Mouse (Mus musculus): ENCODE results near the gene Cd38. TPM values are rescaled to one million over a fixed set of nuclear protein-coding genes. Genes with fewer than 3 reads are reported as not detected.

Cd38 gene
- polyA plus RNA-seq, 1 experiment from 2014 or later = 6.6 TPM

DNA sequence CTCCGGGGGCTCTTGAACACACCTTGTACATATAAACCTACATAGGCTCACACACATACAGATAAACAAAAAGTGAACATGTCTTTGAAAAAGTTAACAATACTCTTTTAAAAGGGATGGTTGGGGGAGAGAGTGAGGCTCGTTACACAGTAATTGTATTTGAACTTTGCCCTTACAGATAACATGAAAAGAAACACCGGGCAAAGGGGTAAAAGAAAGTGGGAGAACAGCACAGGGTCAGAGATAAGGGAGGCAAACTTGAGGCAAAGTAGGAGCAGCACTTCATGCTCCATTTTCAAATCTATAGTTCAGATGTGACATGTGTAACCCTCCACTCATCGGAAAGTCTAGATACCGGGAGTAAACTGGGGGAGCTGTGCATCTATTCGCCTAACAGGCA, 4.7 kb upstream of the Cd38 start:
- H3K9me3 ChIP-seq (replicated peaks) = no peaks in the 10 kb centered on the region
- no peak overlapping the region for H3K4me3 ChIP-seq
- peaks cover 10% of the 10 kb centered on the region for H3K27me3 ChIP-seq (ENCODE audit: low read depth, poor library complexity, severe bottlenecking)
- no peak overlapping the region for H3K27ac ChIP-seq (replicated peaks)
- no peak for DNase-seq (ENCODE audit: low spot score)
- 89% methylated on average over 6 of the region's 6 CpGs for WGBS
- no peaks in the 10 kb centered on the region for H3K36me3 ChIP-seq
- peaks cover 3% of the 10 kb centered on the region for H3K4me1 ChIP-seq

DNA sequence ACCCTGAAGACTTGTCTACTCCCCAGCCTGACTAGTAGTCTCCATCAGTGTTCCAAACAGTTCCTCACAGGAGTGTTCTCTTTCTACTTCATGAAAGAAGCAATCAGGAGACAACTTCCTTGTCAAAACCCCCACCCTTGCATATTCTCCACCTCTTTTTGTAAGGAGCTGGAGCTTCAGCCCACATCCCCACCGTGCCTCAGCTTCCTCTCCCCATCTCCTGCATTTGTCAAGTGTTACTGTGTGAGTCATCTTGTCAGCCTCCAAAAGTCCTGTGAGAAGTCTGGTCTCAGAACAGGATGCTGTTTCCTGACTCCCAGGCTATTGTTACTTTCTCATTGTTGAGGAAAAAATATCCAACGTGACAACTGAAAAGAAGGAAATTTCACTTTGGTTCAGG, 3.0 kb upstream of the Cd38 start:
- Histone ChIP-seq H3K4me1 (peaks cover 12% of the 10 kb centered on the region), H3K36me3 (no peaks in the 10 kb centered on the region), H3K9me3 (replicated peaks) (no peaks in the 10 kb centered on the region), H3K27me3 (ENCODE audit: low read depth, poor library complexity, severe bottlenecking) (peaks cover 13% of the 10 kb centered on the region), H3K4me3 (no peak overlapping the region), H3K27ac (replicated peaks) (no peak overlapping the region)
- DNase-seq (ENCODE audit: low spot score) = no peak
- WGBS = 81% methylated on average over 2 of the region's 2 CpGs

DNA sequence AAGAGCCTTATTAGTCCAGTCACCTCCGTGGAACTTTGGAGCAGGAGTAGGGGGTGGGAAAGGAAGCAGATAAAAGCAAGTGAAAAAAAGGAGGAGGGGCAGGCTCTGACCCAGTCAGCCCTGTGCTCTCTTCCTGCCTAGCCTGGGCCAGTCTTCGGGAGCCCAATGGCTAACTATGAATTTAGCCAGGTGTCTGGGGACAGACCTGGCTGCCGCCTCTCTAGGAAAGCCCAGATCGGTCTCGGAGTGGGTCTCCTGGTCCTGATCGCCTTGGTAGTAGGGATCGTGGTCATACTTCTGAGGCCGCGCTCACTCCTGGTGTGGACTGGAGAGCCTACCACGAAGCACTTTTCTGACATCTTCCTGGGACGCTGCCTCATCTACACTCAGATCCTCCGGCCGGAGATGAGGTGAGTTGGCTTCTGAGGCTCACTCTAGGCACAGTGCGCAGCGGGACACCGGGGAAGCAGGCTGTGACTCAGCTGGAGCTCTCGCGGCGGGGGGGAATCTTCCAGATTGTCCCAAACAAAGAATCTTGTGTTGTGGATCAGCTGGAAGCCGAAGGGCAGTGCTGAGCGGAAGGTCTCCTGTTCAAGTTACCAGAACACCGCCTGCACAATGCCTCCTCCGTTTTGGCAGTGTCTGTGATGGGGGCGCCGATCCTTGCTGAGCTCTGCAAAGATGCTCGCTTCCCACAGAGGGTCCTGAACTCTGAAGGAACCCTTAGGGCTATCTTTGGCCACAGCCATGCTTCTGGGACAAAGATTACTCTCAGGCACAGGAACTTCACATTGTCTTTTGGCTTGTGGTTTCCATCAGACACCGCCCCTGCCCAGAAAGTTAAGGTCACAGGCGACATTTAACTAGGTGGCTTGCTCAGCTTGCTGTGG, 603 bp downstream of the Cd38 start:
- 3% methylated on average over 28 of the region's 28 CpGs for WGBS
- peak overlapping the region; percentile 76 for H3K27ac ChIP-seq (replicated peaks)

DNA sequence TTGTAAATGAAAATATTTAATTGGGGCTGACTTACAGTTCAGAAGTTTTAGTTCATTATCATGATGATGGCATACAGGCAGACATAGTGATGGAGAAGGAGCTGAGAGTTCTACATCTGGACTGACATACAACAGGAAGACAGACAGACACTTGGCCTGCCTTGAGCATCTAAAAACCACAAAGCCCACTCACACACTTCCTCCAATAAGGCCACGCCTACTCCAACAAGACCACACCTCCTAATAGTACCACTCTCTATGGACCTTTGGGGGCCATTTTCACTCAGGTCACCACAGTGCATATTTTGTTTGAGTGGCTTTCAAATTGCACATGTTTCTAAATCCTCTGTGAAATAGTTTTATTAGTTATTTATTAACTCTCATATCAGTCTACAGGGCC, 3.5 kb downstream of the Cd38 start:
- WGBS = 82% methylated on average over 1 of the region's 1 CpGs
- no peak for DNase-seq (ENCODE audit: low spot score)
- Histone ChIP-seq H3K27me3 (ENCODE audit: low read depth, poor library complexity, severe bottlenecking) (peaks cover 13% of the 10 kb centered on the region), H3K4me3 (no peak overlapping the region), H3K27ac (replicated peaks) (no peak overlapping the region), H3K36me3 (no peaks in the 10 kb centered on the region), H3K9me3 (replicated peaks) (no peaks in the 10 kb centered on the region), H3K4me1 (peaks cover 12% of the 10 kb centered on the region)

More for the DNA sequence above, 603 bp downstream of the Cd38 start:
- H3K36me3 ChIP-seq = no peaks in the 10 kb centered on the region
- peaks cover 12% of the 10 kb centered on the region for H3K4me1 ChIP-seq
- no peaks in the 10 kb centered on the region for H3K9me3 ChIP-seq (replicated peaks)
- H3K27me3 ChIP-seq (ENCODE audit: low read depth, poor library complexity, severe bottlenecking) = peaks cover 13% of the 10 kb centered on the region
- peak overlapping the region; percentile 54 for H3K4me3 ChIP-seq
- peak; percentile 45 for DNase-seq (ENCODE audit: low spot score)

DNA sequence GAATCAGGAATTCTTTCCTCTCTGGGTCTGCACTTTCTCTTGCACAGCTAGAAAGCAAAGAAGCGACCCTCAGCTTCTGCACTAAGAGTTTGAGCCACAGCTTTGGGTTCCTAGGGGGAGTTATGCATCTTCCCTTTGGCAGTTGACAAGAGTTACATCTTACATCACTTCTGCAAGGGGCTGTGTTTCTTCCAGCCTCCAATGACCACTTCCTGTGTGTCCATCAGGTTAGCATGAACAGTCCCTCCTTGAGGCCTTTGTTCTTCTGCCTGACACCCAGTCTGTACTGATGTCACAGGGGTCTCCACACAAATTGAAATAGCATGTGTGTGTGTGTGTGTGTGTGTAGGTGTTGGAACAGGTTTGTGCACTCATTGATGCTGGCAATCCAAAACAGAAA, 4.3 kb downstream of the Cd38 start:
- Histone ChIP-seq H3K4me3 (no peak overlapping the region), H3K27ac (replicated peaks) (no peak overlapping the region), H3K9me3 (replicated peaks) (no peaks in the 10 kb centered on the region), H3K27me3 (ENCODE audit: low read depth, poor library complexity, severe bottlenecking) (peaks cover 13% of the 10 kb centered on the region), H3K4me1 (peaks cover 12% of the 10 kb centered on the region), H3K36me3 (no peaks in the 10 kb centered on the region)
- WGBS = 85% methylated on average over 1 of the region's 1 CpGs
- DNase-seq (ENCODE audit: low spot score) = no peak

DNA sequence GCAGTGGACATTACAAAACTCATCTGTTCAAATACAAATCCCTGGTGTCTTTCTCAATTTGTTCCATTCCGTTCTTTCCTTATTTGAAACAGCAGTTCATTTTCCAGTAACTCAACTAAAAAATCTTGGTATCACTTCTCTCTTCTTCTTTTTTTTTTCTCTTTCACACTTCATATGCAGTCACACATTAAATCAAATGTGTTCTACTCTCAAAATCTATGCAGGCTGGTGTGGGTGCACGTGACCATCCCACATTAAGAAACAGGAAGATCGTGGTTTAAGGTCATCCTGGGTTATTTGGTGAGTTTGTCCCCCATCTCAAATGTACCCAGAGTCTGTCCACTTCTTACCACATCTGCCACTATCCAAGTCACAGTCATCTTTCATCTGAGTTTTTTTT, 13.7 kb downstream of the Cd38 start:
- no peaks in the 10 kb centered on the region for H3K9me3 ChIP-seq (replicated peaks)
- WGBS = 93% methylated on average over 3 of the region's 3 CpGs
- no peak overlapping the region for H3K4me3 ChIP-seq
- DNase-seq (ENCODE audit: low spot score) = no peak
- H3K4me1 ChIP-seq = peaks cover 16% of the 10 kb centered on the region
- H3K27ac ChIP-seq (replicated peaks) = no peak overlapping the region
- no peaks in the 10 kb centered on the region for H3K27me3 ChIP-seq (ENCODE audit: low read depth, poor library complexity, severe bottlenecking)
- no peaks in the 10 kb centered on the region for H3K36me3 ChIP-seq

GRCm38 (mm10) chr5:43885060-43885820, 16.9 kb downstream of the Cd38 start:
- DNase-seq (ENCODE audit: low spot score) = no peak
- Histone ChIP-seq H3K27ac (replicated peaks) (no peak overlapping the region), H3K4me3 (no peak overlapping the region), H3K9me3 (replicated peaks) (no peaks in the 10 kb centered on the region), H3K4me1 (peaks cover 18% of the 10 kb centered on the region), H3K27me3 (ENCODE audit: low read depth, poor library complexity, severe bottlenecking) (no peaks in the 10 kb centered on the region), H3K36me3 (no peaks in the 10 kb centered on the region)
- 23% methylated on average over 3 of the region's 3 CpGs for WGBS

DNA sequence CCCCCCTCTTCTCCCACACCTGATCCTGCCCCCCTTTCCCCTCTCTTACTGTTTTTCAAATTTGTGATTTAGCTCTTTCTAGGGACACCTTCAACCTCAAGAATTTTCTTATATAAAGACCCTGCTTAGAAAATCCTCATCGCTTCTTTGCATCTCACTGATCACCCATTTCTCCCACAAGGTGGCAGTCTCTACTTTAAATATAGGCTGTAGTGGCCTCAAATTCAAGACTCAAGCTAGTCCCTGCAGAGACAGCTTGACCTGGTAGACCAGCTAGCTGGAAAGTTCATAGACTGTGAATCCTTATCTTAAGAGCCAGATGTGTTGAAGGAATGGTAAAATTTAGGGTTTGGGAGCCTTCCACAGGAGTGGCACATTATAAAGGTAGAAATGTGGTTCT, 24.0 kb downstream of the Cd38 start:
- Histone ChIP-seq H3K27me3 (ENCODE audit: low read depth, poor library complexity, severe bottlenecking) (no peaks in the 10 kb centered on the region), H3K27ac (replicated peaks) (no peak overlapping the region), H3K9me3 (replicated peaks) (no peaks in the 10 kb centered on the region), H3K4me1 (no peaks in the 10 kb centered on the region), H3K36me3 (no peaks in the 10 kb centered on the region), H3K4me3 (no peak overlapping the region)
- WGBS = 25% methylated on average over 1 of the region's 1 CpGs
- no peak for DNase-seq (ENCODE audit: low spot score)

- Histone ChIP-seq H3K27me3 (ENCODE audit: low read depth, poor library complexity, severe bottlenecking) (no peaks in the 10 kb centered on the region), H3K27ac (replicated peaks) (no peak overlapping the region), H3K9me3 (replicated peaks) (no peaks in the 10 kb centered on the region), H3K4me1 (no peaks in the 10 kb centered on the region), H3K4me3 (no peak overlapping the region), H3K36me3 (no peaks in the 10 kb centered on the region)
- WGBS = 71% methylated on average over 2 of the region's 2 CpGs
- DNase-seq (ENCODE audit: low spot score) = no peak
Measured at GRCm38 (mm10) chr5:43894113-43894512, 25.8 kb downstream of the Cd38 start.

DNA sequence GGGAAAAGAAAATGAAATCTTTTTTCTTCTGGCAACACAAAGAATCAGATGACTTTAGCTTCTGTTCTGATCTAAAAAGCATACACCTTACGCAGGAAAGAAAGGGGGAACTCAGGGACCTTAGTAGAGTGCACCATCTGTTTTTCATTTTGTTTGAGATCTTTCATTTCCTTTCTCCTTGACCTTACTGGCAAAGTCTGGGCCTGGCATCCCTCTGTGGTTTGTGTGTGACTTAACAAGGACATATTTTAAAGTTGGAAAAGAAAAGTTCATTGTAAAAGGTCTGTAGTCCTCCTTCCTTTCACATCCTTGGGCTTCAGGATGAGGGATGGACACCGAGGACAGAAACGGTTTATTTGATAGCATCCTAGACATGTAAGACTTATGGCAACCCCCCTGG, 27.6 kb downstream of the Cd38 start:
- Histone ChIP-seq H3K27me3 (ENCODE audit: low read depth, poor library complexity, severe bottlenecking) (no peaks in the 10 kb centered on the region), H3K27ac (replicated peaks) (no peak overlapping the region), H3K4me3 (no peak overlapping the region), H3K4me1 (no peaks in the 10 kb centered on the region), H3K9me3 (replicated peaks) (no peaks in the 10 kb centered on the region), H3K36me3 (no peaks in the 10 kb centered on the region)
- DNase-seq (ENCODE audit: low spot score) = no peak
- WGBS = 84% methylated on average over 3 of the region's 3 CpGs

DNA sequence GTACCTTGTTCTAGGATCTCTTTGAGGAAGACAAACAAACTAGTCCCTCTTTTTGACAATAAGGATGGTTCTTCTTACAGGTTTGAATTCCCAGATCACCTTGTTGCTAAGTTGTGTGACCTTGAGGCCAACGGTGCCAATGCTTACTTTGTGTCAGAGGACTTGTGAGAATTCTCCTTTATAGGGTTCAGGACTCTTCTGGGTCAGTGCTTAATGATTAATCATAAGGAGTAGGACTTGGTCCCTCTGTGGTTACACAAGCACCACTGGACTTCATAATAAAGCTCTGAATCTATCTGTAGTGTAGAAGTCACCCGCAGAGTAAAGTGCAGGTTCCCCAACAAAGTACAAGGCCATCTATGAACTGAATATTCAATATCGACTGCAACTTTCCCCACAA, 36.3 kb downstream of the Cd38 start:
- no peak for DNase-seq (ENCODE audit: low spot score)
- Histone ChIP-seq H3K4me3 (no peak overlapping the region), H3K27ac (replicated peaks) (no peak overlapping the region), H3K4me1 (no peaks in the 10 kb centered on the region), H3K27me3 (ENCODE audit: low read depth, poor library complexity, severe bottlenecking) (no peaks in the 10 kb centered on the region), H3K9me3 (replicated peaks) (no peaks in the 10 kb centered on the region), H3K36me3 (no peaks in the 10 kb centered on the region)
- 90% methylated on average over 3 of the region's 3 CpGs for WGBS

DNA sequence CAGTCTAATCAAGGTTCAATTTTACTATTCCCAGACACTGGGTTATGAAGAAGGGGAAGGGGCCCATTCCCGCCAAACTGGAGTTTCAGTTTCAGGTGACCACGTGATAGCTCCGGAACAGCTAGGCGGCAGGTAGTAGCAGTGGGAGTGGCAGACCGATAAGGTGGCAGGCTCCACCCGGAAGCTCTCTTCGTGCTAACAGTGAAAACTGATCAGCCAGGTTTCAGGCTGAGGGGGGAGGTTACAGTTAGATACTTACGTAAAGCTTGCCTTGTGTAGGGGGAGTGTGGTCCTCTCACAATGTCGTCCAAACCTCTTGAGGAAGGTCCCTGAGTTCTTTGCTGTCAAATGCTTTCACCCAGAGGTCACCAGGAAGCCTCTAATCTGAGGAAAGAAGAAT, 40.9 kb downstream of the Cd38 start:
- 68% methylated on average over 9 of the region's 9 CpGs for WGBS
- no peak for DNase-seq (ENCODE audit: low spot score)
- no peaks in the 10 kb centered on the region for H3K27me3 ChIP-seq (ENCODE audit: low read depth, poor library complexity, severe bottlenecking)

GRCm38 (mm10) chr5:43910006-43910405, 41.7 kb downstream of the Cd38 start:
- H3K27ac ChIP-seq (replicated peaks) = no peak overlapping the region
- no peaks in the 10 kb centered on the region for H3K9me3 ChIP-seq (replicated peaks)
- no peak overlapping the region for H3K4me3 ChIP-seq
- 95% methylated on average over 6 of the region's 6 CpGs for WGBS
- H3K4me1 ChIP-seq = no peaks in the 10 kb centered on the region
- H3K36me3 ChIP-seq = no peaks in the 10 kb centered on the region
- DNase-seq (ENCODE audit: low spot score) = no peak
- H3K27me3 ChIP-seq (ENCODE audit: low read depth, poor library complexity, severe bottlenecking) = no peaks in the 10 kb centered on the region

More for the DNA sequence above, 40.9 kb downstream of the Cd38 start:
- H3K4me1 ChIP-seq = no peaks in the 10 kb centered on the region
- H3K9me3 ChIP-seq (replicated peaks) = no peaks in the 10 kb centered on the region
- H3K4me3 ChIP-seq = no peak overlapping the region
- no peak overlapping the region for H3K27ac ChIP-seq (replicated peaks)
- H3K36me3 ChIP-seq = no peaks in the 10 kb centered on the region
